Mouse (Mus musculus): ENCODE measurements around the gene Pgm1.
A peak's percentile ranks its signal among the peaks of the same experiment; 100 is the strongest.

Pgm1 gene

GRCm38 (mm10) chr4:99957186-99957585, 28.0 kb downstream of the Pgm1 start:
- no peak for DNase-seq (ENCODE audit: low read depth, low spot score)

GRCm38 (mm10) chr4:99958084-99958815, 29.0 kb downstream of the Pgm1 start:
- no peak for DNase-seq (ENCODE audit: low read depth, low spot score)

- DNase-seq (ENCODE audit: low read depth, low spot score), result no peak
Observed at GRCm38 (mm10) chr4:99959308-99959707, 30.1 kb downstream of the Pgm1 start.

- DNase-seq (ENCODE audit: low read depth, low spot score), result no peak
Observed at GRCm38 (mm10) chr4:99966555-99966954, 37.3 kb downstream of the Pgm1 start.

- peak; percentile 86 for DNase-seq (ENCODE audit: low read depth, low spot score)
Observed at GRCm38 (mm10) chr4:99969328-99969727, 40.1 kb downstream of the Pgm1 start.

- peak; percentile 76 for DNase-seq (ENCODE audit: low read depth, low spot score)
Observed at GRCm38 (mm10) chr4:99970097-99970496, 40.9 kb downstream of the Pgm1 start.

GRCm38 (mm10) chr4:99972886-99973285, 43.7 kb downstream of the Pgm1 start:
- DNase-seq (ENCODE audit: low read depth, low spot score), result no peak

- DNase-seq (ENCODE audit: low read depth, low spot score), result no peak
Observed at GRCm38 (mm10) chr4:99973931-99974330, 44.7 kb downstream of the Pgm1 start.

- peak; percentile 98 for DNase-seq (ENCODE audit: low read depth, low spot score)
Observed at GRCm38 (mm10) chr4:99974375-99974774, 45.2 kb downstream of the Pgm1 start.

GRCm38 (mm10) chr4:99979326-99979725, 50.1 kb downstream of the Pgm1 start:
- peak; percentile 73 for DNase-seq (ENCODE audit: low read depth, low spot score)

GRCm38 (mm10) chr4:99981216-99981615, 52.0 kb downstream of the Pgm1 start:
- DNase-seq (ENCODE audit: low read depth, low spot score), result no peak

- no peak for DNase-seq (ENCODE audit: low read depth, low spot score)
Observed at GRCm38 (mm10) chr4:99983652-99984368, 54.6 kb downstream of the Pgm1 start.

- no peak for DNase-seq (ENCODE audit: low read depth, low spot score)
Observed at GRCm38 (mm10) chr4:99984369-99984752, 55.1 kb downstream of the Pgm1 start.

GRCm38 (mm10) chr4:99985086-99985485, 55.9 kb downstream of the Pgm1 start:
- DNase-seq (ENCODE audit: low read depth, low spot score), result no peak

- no peak for DNase-seq (ENCODE audit: low read depth, low spot score)
Observed at GRCm38 (mm10) chr4:99985631-99986030, 56.4 kb downstream of the Pgm1 start.

GRCm38 (mm10) chr4:99986609-99987008, 57.4 kb downstream of the Pgm1 start:
- no peak for DNase-seq (ENCODE audit: low read depth, low spot score)

- DNase-seq (ENCODE audit: low read depth, low spot score), result no peak
Observed at GRCm38 (mm10) chr4:99988771-99989170, 59.6 kb downstream of the Pgm1 start.

GRCm38 (mm10) chr4:100000971-100001370, 71.8 kb downstream of the Pgm1 start:
- no peak for DNase-seq (ENCODE audit: low read depth, low spot score)

- no peak for DNase-seq (ENCODE audit: low read depth, low spot score)
Observed at GRCm38 (mm10) chr4:100001806-100002205, 72.6 kb downstream of the Pgm1 start.

GRCm38 (mm10) chr4:100007721-100008120, 78.5 kb downstream of the Pgm1 start:
- DNase-seq (ENCODE audit: low read depth, low spot score), result no peak

- peak; percentile 69 for DNase-seq (ENCODE audit: low read depth, low spot score)
Observed at GRCm38 (mm10) chr4:100008371-100009090, 79.3 kb downstream of the Pgm1 start.

GRCm38 (mm10) chr4:100009211-100009678, 80.0 kb downstream of the Pgm1 start:
- DNase-seq (ENCODE audit: low read depth, low spot score), result no peak

Data from skeletal muscle tissue, adult 2 months (tissue).